Mouse (Mus musculus) c-Kit-negative CD71-positive TER-119-positive erythroid progenitor cells, embryonic 14.5 days (primary cell): ENCODE results near the gene Ppp2r2d.

Source experiments
- DNase-seq: peaks from one replicate; pipeline ENCODE4 v3.0.0-alpha.2; 2013; ENCODE audit warnings: low read depth, low spot score

Gene Ppp2r2d

DNA sequence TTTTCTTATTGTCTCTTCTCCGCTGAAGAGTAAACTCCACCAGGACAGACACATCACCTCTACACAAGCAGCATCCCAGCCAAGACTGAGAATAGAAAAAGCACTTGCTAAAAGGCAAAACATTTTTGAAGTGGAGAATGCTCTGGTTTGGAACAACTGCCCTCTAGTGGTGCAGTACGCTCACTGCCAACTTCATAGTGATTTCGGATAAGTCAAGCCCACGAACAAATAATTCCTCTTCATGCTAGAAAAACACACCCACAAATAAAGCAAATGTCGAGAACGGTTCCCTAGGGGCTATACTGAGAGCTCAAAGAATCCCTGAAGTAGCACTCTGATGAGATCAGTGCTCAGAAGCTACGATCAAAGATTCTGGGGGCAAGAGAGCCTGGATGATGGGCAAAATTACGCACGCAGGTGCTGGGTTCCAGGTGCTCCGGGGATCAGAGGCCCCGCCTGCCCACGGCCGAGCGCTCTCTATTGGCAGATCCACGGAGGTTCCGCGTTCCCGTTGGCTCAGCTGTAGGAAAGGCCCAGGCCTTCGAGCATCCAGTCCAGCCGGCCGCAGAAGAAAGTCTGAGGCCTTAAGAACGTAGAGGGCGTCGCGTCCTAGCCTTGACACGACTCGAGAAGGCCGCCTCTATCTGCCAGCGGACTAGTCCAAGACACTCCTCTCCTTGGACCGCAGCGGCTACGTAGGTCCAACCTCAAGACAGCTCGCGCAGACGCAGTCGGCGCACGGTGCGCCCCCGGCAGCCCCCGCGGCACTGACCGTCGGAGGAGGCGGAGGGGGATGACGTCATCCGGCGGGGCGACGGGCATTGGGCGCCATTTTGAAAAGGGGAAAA lies at the start of gene Ppp2r2d, which contains the start of gene Mapk1ip1:
Gene Ppp2r2d, plus strand, starts transcription at position 536 of the 848 bp plus-strand sequence.
Gene Mapk1ip1, minus strand, starts transcription at position 730 of the 848 bp plus-strand sequence.
- DNase-seq = peak; percentile 80

GRCm38 (mm10) chr7:138803386-138803785 lies 42.5 kb upstream of the Ppp2r2d start:
- no peak for DNase-seq

DNA sequence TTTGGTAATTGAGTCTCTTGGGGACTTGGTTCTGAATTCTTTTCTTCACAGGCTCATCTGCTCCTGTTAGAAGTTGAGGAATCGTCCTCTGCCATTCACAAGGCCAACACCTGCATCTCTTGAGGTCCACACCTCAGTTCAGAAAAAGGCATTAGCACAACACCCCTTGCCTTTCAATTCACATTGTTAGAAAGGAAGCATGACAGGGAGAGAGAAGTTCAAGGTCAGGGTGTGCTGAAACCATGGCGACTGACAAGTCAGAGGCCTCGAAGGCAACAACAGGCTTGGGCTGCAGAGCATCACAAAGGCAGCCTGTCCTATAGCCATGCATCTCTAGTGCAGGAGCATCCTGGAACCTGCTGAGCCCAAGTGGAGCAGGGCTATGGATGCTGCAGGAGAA lies 38.7 kb upstream of the Ppp2r2d start:
- DNase-seq = no peak

- DNase-seq = no peak
Observed at GRCm38 (mm10) chr7:138813213-138813875, 32.5 kb upstream of the Ppp2r2d start.

- no peak for DNase-seq
Observed at GRCm38 (mm10) chr7:138818314-138818713, 27.6 kb upstream of the Ppp2r2d start.

DNA sequence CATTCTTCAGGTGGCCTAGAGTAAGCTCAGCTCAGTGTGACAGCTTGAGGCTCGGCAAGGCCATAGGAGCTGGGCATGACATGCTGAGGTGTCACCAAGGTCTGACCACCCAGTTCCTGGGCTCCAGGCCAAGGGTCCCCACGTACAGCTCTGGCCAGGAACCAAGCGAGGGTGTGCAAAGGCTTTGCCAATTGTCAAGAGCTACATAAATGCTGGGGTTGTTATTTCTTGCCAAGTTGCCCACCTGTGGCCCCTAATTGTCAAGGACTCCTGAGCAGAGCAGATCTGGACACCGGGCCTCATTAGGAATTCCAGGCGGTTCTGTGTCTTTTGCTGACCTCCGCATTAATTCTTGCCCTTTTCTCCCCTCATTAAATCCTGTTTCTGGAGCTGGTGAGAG lies 21.5 kb upstream of the Ppp2r2d start:
- DNase-seq = no peak

GRCm38 (mm10) chr7:138824995-138825756 lies 20.7 kb upstream of the Ppp2r2d start:
- no peak for DNase-seq

GRCm38 (mm10) chr7:138827812-138828211 lies 18.1 kb upstream of the Ppp2r2d start:
- DNase-seq = peak; percentile 33

GRCm38 (mm10) chr7:138835028-138835427 lies 10.9 kb upstream of the Ppp2r2d start:
- no peak for DNase-seq

GRCm38 (mm10) chr7:138840594-138841021 lies 5.3 kb upstream of the Ppp2r2d start:
- peak; percentile 39 for DNase-seq

DNA sequence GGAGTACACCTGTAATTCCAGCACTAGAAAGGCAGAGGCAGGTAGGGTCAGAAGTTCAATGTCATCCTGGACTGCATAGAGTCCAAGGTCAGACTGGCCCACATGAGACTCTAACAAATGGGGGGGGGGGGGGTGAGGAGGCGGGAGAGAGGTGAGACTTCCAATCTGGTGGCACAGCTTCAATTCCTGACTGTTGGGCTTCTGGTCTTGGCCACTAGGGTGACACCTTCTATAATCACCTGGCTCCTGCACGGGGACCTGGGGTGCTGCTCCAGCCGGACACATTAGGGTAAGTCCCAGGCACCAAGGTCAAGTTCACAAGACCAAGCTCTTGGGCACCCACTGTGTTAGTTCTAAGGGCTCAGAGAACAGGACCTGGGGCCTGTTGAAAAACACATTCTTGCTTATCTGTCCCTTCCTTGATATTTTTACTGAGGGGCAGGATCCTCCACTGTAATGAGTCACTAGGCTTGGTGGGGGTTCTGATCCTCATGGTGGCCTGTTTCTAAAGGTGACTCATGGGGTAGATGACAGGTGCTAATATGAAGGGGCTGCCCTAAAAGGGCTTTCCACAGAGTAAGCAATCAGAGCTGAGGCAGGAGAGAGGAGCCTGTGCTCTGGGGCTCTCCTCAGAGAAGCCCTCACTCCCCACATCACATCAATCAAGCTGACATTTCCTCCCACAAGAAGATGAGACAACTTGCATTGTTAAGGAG lies 4.3 kb upstream of the Ppp2r2d start:
- DNase-seq = no peak

DNA sequence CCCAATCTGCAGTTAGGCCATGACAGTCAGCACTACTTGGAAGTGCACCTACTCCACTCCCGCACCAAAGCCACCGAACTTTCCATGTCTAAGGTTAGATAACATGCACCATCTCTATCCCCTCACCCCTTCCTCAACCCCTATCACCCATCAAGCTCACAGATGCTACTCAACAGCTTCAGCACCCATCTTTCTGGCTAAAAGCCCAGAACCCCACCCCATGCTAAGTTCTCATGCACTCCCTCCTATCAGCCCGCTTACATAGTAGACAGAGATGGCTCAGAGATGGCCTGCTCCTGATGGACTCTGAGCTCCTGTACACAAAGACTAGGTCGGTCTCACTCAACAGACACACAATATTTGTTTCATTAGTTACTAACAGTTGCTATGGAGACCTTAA lies 2.5 kb upstream of the Ppp2r2d start:
- no peak for DNase-seq

GRCm38 (mm10) chr7:138845111-138845510 lies 768 bp upstream of the Ppp2r2d start:
- DNase-seq = no peak

DNA sequence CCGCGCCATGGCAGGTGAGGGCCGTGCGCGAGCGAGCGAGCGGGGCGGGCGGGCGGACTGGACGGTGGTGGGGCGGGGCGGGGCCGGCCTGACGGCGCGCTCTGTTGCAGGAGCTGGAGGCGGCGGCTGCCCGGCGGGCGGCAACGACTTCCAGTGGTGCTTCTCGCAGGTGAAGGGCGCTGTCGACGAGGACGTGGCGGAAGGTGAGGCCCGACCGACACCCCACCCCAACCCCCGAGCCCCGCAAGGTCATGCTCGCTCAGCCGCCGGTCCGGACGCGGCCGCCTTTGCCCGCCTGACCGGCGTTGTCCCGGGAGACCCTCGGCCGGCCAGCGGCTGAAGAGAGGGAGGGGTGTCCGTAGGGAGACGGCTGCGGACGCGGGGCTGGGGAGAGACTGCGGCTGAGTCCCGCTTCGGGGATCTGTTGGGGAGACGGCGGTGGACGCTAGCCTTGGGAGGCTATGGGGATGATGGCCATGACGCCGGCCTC lies 668 bp downstream of the Ppp2r2d start:
- DNase-seq = peak; percentile 12

DNA sequence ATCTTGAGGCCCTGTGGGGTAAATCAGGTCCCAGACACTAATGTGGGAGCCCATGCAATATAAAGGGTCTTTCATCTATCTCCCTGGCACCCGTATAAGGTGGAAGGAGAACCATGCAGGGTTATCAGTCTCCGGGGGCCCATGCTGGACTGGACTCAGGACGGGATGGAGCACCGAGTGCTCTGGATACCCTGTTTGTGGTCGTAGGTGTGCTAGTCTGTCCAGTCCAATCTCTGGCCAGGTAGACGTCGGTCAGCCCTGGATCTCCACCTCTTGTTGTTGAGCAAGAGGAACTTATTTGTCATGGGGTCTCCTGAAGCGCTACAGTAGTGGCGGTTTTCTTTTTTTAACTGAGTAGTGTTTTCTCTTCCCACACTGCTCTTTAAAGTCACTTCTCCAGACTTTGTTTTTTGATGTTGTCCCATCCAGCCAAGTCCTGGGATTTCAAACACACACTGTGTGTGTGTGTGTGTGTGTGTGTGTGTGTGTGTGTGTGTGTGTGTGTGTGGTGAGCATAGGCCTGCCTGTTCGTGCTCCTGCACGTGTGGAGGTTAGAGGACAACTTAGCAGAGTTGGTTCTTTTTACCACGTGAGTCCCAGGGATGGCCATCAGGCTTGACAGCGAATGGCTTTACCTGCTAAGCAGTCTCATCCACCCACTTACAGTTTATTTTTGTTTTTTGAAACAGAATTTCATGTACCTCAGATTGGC lies 1.6 kb downstream of the Ppp2r2d start:
- DNase-seq = peak; percentile 11

- no peak for DNase-seq
Observed at GRCm38 (mm10) chr7:138848028-138848920, 2.4 kb downstream of the Ppp2r2d start.

DNA sequence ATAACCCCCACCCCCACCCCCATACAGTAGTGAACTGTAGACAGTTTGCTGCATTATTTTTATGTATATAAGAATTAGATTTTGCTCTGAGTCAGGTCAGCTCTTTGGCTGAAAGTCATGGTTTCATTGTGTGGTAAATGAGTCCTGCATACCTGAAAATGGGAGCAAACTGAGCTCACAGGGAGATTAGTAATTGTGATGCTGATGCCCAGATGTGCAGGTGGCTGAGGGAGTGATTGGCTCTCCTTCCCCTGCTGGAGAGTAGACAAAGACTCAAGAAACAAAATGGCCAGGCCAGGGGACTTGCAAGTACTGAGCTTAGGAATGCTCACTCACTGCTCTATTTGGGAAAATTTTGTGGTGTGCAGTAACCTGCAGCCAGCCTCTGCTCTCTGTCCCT lies 4.2 kb downstream of the Ppp2r2d start:
- DNase-seq = no peak

GRCm38 (mm10) chr7:138853417-138854031 lies 7.6 kb downstream of the Ppp2r2d start:
- DNase-seq = no peak

DNA sequence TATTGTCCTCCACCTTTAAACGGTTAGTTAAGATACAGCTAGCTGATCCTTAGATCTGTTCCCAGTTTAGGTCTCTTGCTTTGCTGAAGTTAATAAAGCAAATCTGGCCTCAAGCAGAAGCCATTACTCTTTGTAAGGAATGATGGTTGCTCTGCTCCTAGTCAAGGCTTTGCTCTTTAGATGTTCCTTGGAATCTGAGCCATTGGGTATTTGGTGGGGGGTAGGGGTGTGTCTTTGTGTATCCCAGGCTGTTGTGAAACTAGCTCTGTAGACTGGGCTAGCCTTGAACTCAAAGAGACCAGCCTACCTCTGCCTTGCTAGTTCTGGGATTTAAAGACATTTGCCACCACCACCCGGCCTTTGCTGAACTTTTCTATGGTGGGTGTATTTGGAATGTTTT lies 8.3 kb downstream of the Ppp2r2d start:
- no peak for DNase-seq
